20 mouse cellular contexts compared by ENCODE assay signal in the genomic region with DNA sequence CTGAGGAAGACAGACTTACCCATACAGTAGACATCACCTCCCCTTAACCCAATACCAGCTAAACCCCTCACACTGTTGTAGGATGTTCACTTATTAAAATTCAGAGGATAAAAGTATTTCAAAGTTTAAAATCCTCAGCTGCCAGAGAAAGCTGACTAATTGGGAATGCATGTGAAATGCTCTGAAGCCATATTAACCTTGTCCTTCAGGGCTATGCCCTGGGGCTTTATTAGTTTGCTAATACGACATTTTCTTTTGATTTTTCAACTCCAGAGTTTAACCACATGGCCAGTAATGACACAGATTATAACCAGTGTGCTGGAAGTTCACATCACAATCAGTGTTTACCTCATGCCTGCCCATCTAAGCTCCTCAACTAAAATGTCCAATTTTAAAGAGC.
DNase-seq lines count a peak whose midpoint lies in the region; ATAC-seq lines count a peak whose summit lies in the region.
"Had no signal": no experiment of that assay in that cellular context is flagged by ENCODE, and none has a peak within 500 bp of the region (broad histone marks: within the 10 kb centered on the region; RNA-seq: fewer than 3 reads in every experiment).

No protein-coding gene starts in this region.

- H3K27ac ChIP-seq in embryonic facial prominence, embryonic 11.5 days (replicated peaks; ENCODE audit: low read depth, low read length): no peak overlapping the region
- H3K27ac ChIP-seq in embryonic facial prominence, embryonic 10.5 days (replicated peaks): no peak overlapping the region
- H3K27ac ChIP-seq in limb, embryonic 11.5 days (replicated peaks; ENCODE audit: low read depth, low read length): no peak overlapping the region
- H3K27ac ChIP-seq in limb, embryonic 10.5 days: no peak overlapping the region
- H3K27ac ChIP-seq: embryonic facial prominence, embryonic 12.5 days; forebrain, embryonic 12.5 days; heart, embryonic 13.5 days; hindbrain, embryonic 15.5 days had no signal

- no peak overlapping the region for H3K9ac ChIP-seq in embryonic facial prominence, embryonic 11.5 days (replicated peaks; ENCODE audit: low read length)
- H3K9ac ChIP-seq in limb, embryonic 11.5 days (ENCODE audit: low read length): no peak overlapping the region
- H3K9ac ChIP-seq: embryonic facial prominence, embryonic 12.5 days; forebrain, embryonic 12.5 days; heart, embryonic 13.5 days; hindbrain, embryonic 15.5 days had no signal

- H3K4me3 ChIP-seq in embryonic facial prominence, embryonic 11.5 days (ENCODE audit: low read depth, low read length): no peak overlapping the region
- no peak overlapping the region for H3K4me3 ChIP-seq in embryonic facial prominence, embryonic 10.5 days
- no peak overlapping the region for H3K4me3 ChIP-seq in limb, embryonic 11.5 days (ENCODE audit: low read depth, low read length)
- H3K4me3 ChIP-seq in limb, embryonic 10.5 days: no peak overlapping the region
- H3K4me3 ChIP-seq: embryonic facial prominence, embryonic 12.5 days; forebrain, embryonic 12.5 days; heart, embryonic 13.5 days; hindbrain, embryonic 15.5 days had no signal

- ATAC-seq in embryonic facial prominence, embryonic 11.5 days (replicated peaks; ENCODE audit: insufficient number of reproducible peaks, low FRiP score, low TSS enrichment, low read depth): no peak
- 0 out of 2 replicates have a peak, but pooled peaks have one; percentile 47 for ATAC-seq in limb, embryonic 11.5 days (ENCODE audit: insufficient number of reproducible peaks, low FRiP score, low TSS enrichment, low read depth)
- ATAC-seq: forebrain, embryonic 16.5 days; inflammation-experienced regulatory T-cells, adult 6 months had no signal

- no peak overlapping the region for H3K4me2 ChIP-seq in embryonic facial prominence, embryonic 11.5 days (ENCODE audit: low read depth, low read length)
- no peak overlapping the region for H3K4me2 ChIP-seq in limb, embryonic 11.5 days (ENCODE audit: low read depth, severe bottlenecking)
- H3K4me2 ChIP-seq: embryonic facial prominence, embryonic 12.5 days; forebrain, embryonic 12.5 days; heart, embryonic 13.5 days; hindbrain, embryonic 15.5 days had no signal

- peak; percentile 36 for DNase-seq in embryonic facial prominence, embryonic 11.5 days (ENCODE audit: low spot score)
- DNase-seq in embryonic facial prominence, embryonic 10.5 days (ENCODE audit: low spot score): no peak
- no peak for DNase-seq in limb, embryonic 11.5 days (ENCODE audit: low spot score)
- no peak for DNase-seq in limb, embryonic 10.5 days (ENCODE audit: low spot score)
- DNase-seq in forelimb bud, embryonic 11.5 days (ENCODE audit: low read depth, low spot score): peak; percentile 24
- DNase-seq in adrenal gland, postnatal 10 days: no peak
- DNase-seq in embryo, embryonic 10 days (ENCODE audit: low spot score): no peak
- DNase-seq: adrenal gland, adult 8-10 months; cerebellum, adult 18-20 months; cerebellum, adult 9-11 months; cerebellum, postnatal 36 days; gastrocnemius, postnatal 14 days; heart, postnatal 36 days had no signal

- H3K4me1 ChIP-seq in embryonic facial prominence, embryonic 11.5 days (ENCODE audit: control insufficient read depth, insufficient read depth, low read length): no peaks in the 10 kb centered on the region
- H3K4me1 ChIP-seq in embryonic facial prominence, embryonic 10.5 days: peaks cover 5% of the 10 kb centered on the region; the same call in 1 of the 2 replicates
- H3K4me1 ChIP-seq in limb, embryonic 11.5 days (ENCODE audit: control insufficient read depth, insufficient read depth, low read length): no peaks in the 10 kb centered on the region
- H3K4me1 ChIP-seq in limb, embryonic 10.5 days: peaks cover 10% of the 10 kb centered on the region; the same call in 1 of the 2 replicates
- H3K4me1 ChIP-seq: forebrain, embryonic 12.5 days; heart, embryonic 13.5 days; hindbrain, embryonic 15.5 days had no signal

- H3K36me3 ChIP-seq in embryonic facial prominence, embryonic 11.5 days (replicated peaks; ENCODE audit: control insufficient read depth, insufficient read depth, low read depth, low read length): no peaks in the 10 kb centered on the region
- no peaks in the 10 kb centered on the region for H3K36me3 ChIP-seq in embryonic facial prominence, embryonic 10.5 days (replicated peaks)
- H3K36me3 ChIP-seq in limb, embryonic 11.5 days (ENCODE audit: control insufficient read depth, insufficient read depth, low read length): no peaks in the 10 kb centered on the region
- no peaks in the 10 kb centered on the region for H3K36me3 ChIP-seq in limb, embryonic 10.5 days
- H3K36me3 ChIP-seq: embryonic facial prominence, embryonic 12.5 days; forebrain, embryonic 12.5 days; heart, embryonic 13.5 days; hindbrain, embryonic 15.5 days had no signal

- no peaks in the 10 kb centered on the region for H3K27me3 ChIP-seq in embryonic facial prominence, embryonic 11.5 days (ENCODE audit: control insufficient read depth, insufficient read depth, low read length)
- no peaks in the 10 kb centered on the region for H3K27me3 ChIP-seq in embryonic facial prominence, embryonic 10.5 days (replicated peaks; ENCODE audit: low read depth, poor library complexity, severe bottlenecking)
- H3K27me3 ChIP-seq in limb, embryonic 11.5 days (ENCODE audit: control insufficient read depth, insufficient read depth, low read length): no peaks in the 10 kb centered on the region
- H3K27me3 ChIP-seq in limb, embryonic 10.5 days (ENCODE audit: low read depth, poor library complexity, severe bottlenecking): no peaks in the 10 kb centered on the region
- H3K27me3 ChIP-seq: CH12.LX; embryonic facial prominence, embryonic 12.5 days; forebrain, embryonic 12.5 days; heart, embryonic 13.5 days; hindbrain, embryonic 15.5 days had no signal

- no peaks in the 10 kb centered on the region for H3K9me3 ChIP-seq in embryonic facial prominence, embryonic 11.5 days (replicated peaks; ENCODE audit: control insufficient read depth, low read length)
- no peaks in the 10 kb centered on the region for H3K9me3 ChIP-seq in embryonic facial prominence, embryonic 10.5 days
- no peaks in the 10 kb centered on the region for H3K9me3 ChIP-seq in limb, embryonic 11.5 days (ENCODE audit: control insufficient read depth, low read length)
- H3K9me3 ChIP-seq in limb, embryonic 10.5 days (replicated peaks): no peaks in the 10 kb centered on the region
- H3K9me3 ChIP-seq: embryonic facial prominence, embryonic 12.5 days; forebrain, embryonic 12.5 days; heart, embryonic 13.5 days; hindbrain, embryonic 15.5 days had no signal

- WGBS in embryonic facial prominence, embryonic 11.5 days: 29% methylated on average over 1 of the region's 1 CpGs
- 43% methylated on average over 1 of the region's 1 CpGs for WGBS in embryonic facial prominence, embryonic 10.5 days
- WGBS in limb, embryonic 11.5 days: 7% methylated on average over 1 of the region's 1 CpGs
- WGBS in limb, embryonic 10.5 days: 42% methylated on average over 1 of the region's 1 CpGs

Comparison
In these comparisons a context has a peak if more than half of its experiments do, and no peak if none do; other contexts are left out.
1. DNase-seq: peak in embryonic facial prominence, embryonic 11.5 days (single experiment) and forelimb bud, embryonic 11.5 days (single experiment); none in embryonic facial prominence, embryonic 10.5 days (single experiment), limb, embryonic 11.5 days (single experiment), limb, embryonic 10.5 days (single experiment), adrenal gland, postnatal 10 days (single experiment) and embryo, embryonic 10 days (single experiment).